In genomic region chr11:97380036-97380435, GRCm38 (mm10) we compare ENCODE assay signal across 27 mouse cellular contexts. TPM values are rescaled to one million over a fixed set of nuclear protein-coding genes. Genes with fewer than 3 reads are reported as not detected.
DNase-seq lines count a peak whose midpoint lies in the region; ATAC-seq and TF ChIP-seq lines count a peak whose summit lies in the region.
"Had no signal": no experiment of that assay in that cellular context is flagged by ENCODE, and none has a peak within 500 bp of the region (broad histone marks: within the 10 kb centered on the region; RNA-seq: fewer than 3 reads in every experiment).

No protein-coding gene starts in this region.

- no peaks in the 10 kb centered on the region for H3K27me3 ChIP-seq in liver, adult 2 months (ENCODE audit: control insufficient read depth, insufficient read depth, low read length)
- H3K27me3 ChIP-seq in liver, embryonic 11.5 days (replicated peaks; ENCODE audit: control insufficient read depth, insufficient read depth, low read length): no peaks in the 10 kb centered on the region
- H3K27me3 ChIP-seq: CH12.LX; forebrain, embryonic 13.5 days; heart, embryonic 13.5 days; Patski had no signal

- DNase-seq in kidney, adult 8-10 months: peak; percentile 54 to 66
- no peak for DNase-seq in kidney, postnatal 4 days
- peak; percentile 60 to 79 for DNase-seq in kidney, postnatal 25 days
- DNase-seq in kidney, postnatal 14 days: no peak
- DNase-seq in liver, adult 2 months (ENCODE audit: extremely low read depth, low read depth, low spot score): peak; percentile 89
- DNase-seq in liver, embryonic 11.5 days (ENCODE audit: low spot score): no peak
- peak; percentile 48 for DNase-seq in yolk sac, embryonic 10.5 days (ENCODE audit: low spot score)
- DNase-seq: adrenal gland, postnatal 10 days; adrenal gland, postnatal 36 days; B cell, adult 2 months; cerebellum, adult 18-20 months; cerebellum, adult 9-10 months; cerebellum, postnatal 14 days; gastrocnemius, postnatal 10 days; gastrocnemius, postnatal 36 days; heart, adult 2 months; heart, postnatal 14 days; heart, postnatal 4 days had no signal

- H3K4me2 ChIP-seq in liver, embryonic 11.5 days: no peak overlapping the region
- H3K4me2 ChIP-seq: forebrain, embryonic 13.5 days; heart, embryonic 13.5 days had no signal

- no peak for TF ChIP-seq CTCF in liver, adult 2 months (IDR thresholded peaks at IDR 0.05; ENCODE audit: low read depth, low read length)

- no peak overlapping the region for H3K4me3 ChIP-seq in liver, adult 2 months (ENCODE audit: insufficient read depth, low read depth, low read length)
- H3K4me3 ChIP-seq in liver, embryonic 11.5 days (ENCODE audit: low read depth, low read length): no peak overlapping the region
- H3K4me3 ChIP-seq: forebrain, embryonic 10.5 days; forebrain, embryonic 13.5 days; heart, adult 2 months; heart, embryonic 10.5 days; heart, embryonic 13.5 days had no signal

- no peak overlapping the region for H3K9ac ChIP-seq in liver, adult 2 months (ENCODE audit: low read depth, low read length)
- no peak overlapping the region for H3K9ac ChIP-seq in liver, embryonic 11.5 days (ENCODE audit: low read depth, low read length)
- H3K9ac ChIP-seq: forebrain, embryonic 13.5 days; heart, embryonic 13.5 days had no signal

- no peak for ATAC-seq in liver, embryonic 11.5 days (replicated peaks; ENCODE audit: low FRiP score)
- ATAC-seq: forebrain, embryonic 13.5 days; forebrain, embryonic 16.5 days; Patski had no signal

- H3K36me3 ChIP-seq in liver, adult 2 months (ENCODE audit: control insufficient read depth, insufficient read depth, low read length): peaks cover 31% of the 10 kb centered on the region
- H3K36me3 ChIP-seq in liver, embryonic 11.5 days (ENCODE audit: control insufficient read depth, insufficient read depth, low read length): peaks cover 21% of the 10 kb centered on the region

- H3K4me1 ChIP-seq in liver, adult 2 months (ENCODE audit: control insufficient read depth, insufficient read depth, low read length): peaks cover 13% of the 10 kb centered on the region
- H3K4me1 ChIP-seq in liver, embryonic 11.5 days (replicated peaks; ENCODE audit: control insufficient read depth, insufficient read depth, low read length): no peaks in the 10 kb centered on the region
- H3K4me1 ChIP-seq: forebrain, embryonic 10.5 days; forebrain, embryonic 13.5 days; heart, embryonic 10.5 days; heart, embryonic 13.5 days had no signal

- H3K9me3 ChIP-seq in liver, embryonic 11.5 days (ENCODE audit: control insufficient read depth, low read length): no peaks in the 10 kb centered on the region
- H3K9me3 ChIP-seq: forebrain, embryonic 10.5 days; forebrain, embryonic 13.5 days; G1E; heart, embryonic 10.5 days; heart, embryonic 13.5 days had no signal

- WGBS in liver, adult 2 months: 32% methylated on average over 3 of the region's 3 CpGs
- 73% methylated on average over 3 of the region's 3 CpGs for WGBS in liver, embryonic 11.5 days

- no peaks in the 10 kb centered on the region; the same call in 1 of the 2 replicates for H3K79me2 ChIP-seq in liver, adult 2 months (ENCODE audit: control insufficient read depth, insufficient read depth, low read length)

- 0 out of 2 replicates have a peak overlapping the region, but pooled peaks have one; percentile 10 for H3K27ac ChIP-seq in liver, adult 2 months (replicated peaks; ENCODE audit: insufficient read depth, low read depth, low read length)
- H3K27ac ChIP-seq in liver, embryonic 11.5 days (ENCODE audit: low read depth, low read length): no peak overlapping the region
- H3K27ac ChIP-seq: forebrain, embryonic 10.5 days; forebrain, embryonic 13.5 days; heart, adult 2 months; heart, embryonic 10.5 days; heart, embryonic 13.5 days had no signal

- no peak for TF ChIP-seq POLR2A in liver, adult 2 months (IDR thresholded peaks at IDR 0.05; ENCODE audit: extremely low read depth, insufficient read depth, low read length)

RNA-seq across cellular contexts. Expression of gene Socs7, which starts 17.7 kb away (rescaled TPM):
- 4.0 TPM in 2 replicates for total RNA-seq in liver, adult 2 months (2014; rRNA removed)
- 3.1 and 3.7 TPM in 2 replicates for polyA plus RNA-seq in liver, adult 2 months (2012; rRNA removed)
- polyA plus RNA-seq in liver, embryonic 11.5 days (2014; fragmentation: Nextera tagmentation; extraction: Ambion mirVana): 2.2 and 2.4 TPM in 2 replicates

RNA-seq across cellular contexts. Expression of gene Gpr179, which starts 28.2 kb away (rescaled TPM):
- total RNA-seq in liver, adult 2 months (2014; rRNA removed): not detected in 2 replicates
- 0.01 TPM in 1 of 2 replicates, not detected in the other for polyA plus RNA-seq in liver, adult 2 months (2012; rRNA removed)
- 0.03 TPM in 2 replicates for polyA plus RNA-seq in liver, embryonic 11.5 days (2014; fragmentation: Nextera tagmentation; extraction: Ambion mirVana)
- polyA plus RNA-seq: heart, adult 2 months; hindbrain, embryonic 11.5 days had no signal

RNA-seq across cellular contexts. Expression of gene Arhgap23, which starts 35.3 kb away (rescaled TPM):
- total RNA-seq in liver, adult 2 months (2014; rRNA removed): 2.8 and 4.5 TPM in 2 replicates
- polyA plus RNA-seq in liver, adult 2 months (2012; rRNA removed): 11.3 and 13.6 TPM in 2 replicates
- polyA plus RNA-seq in liver, embryonic 11.5 days (2014; fragmentation: Nextera tagmentation; extraction: Ambion mirVana): 9.3 and 10.9 TPM in 2 replicates

Comparison
In these comparisons a context has a peak if more than half of its experiments do, and no peak if none do; other contexts are left out.
1. DNase-seq: peak in kidney, adult 8-10 months (2 of 2), kidney, postnatal 25 days (2 of 2), liver, adult 2 months (single experiment) and yolk sac, embryonic 10.5 days (single experiment); none in kidney, postnatal 4 days (0 of 2), kidney, postnatal 14 days (single experiment) and liver, embryonic 11.5 days (single experiment).